Mouse (Mus musculus): ENCODE measurements around the gene Drg2. TPM values are rescaled to one million over a fixed set of nuclear protein-coding genes. Genes with fewer than 3 reads are reported as not detected.
A peak's percentile ranks its signal among the peaks of the same experiment; 100 is the strongest.
"Not testable (repeated sequence)": the region's sequence is repeated elsewhere in the genome, so short reads cannot be mapped to it uniquely, and the experiment has no call there.

The Drg2 gene
- 87.4 and 98.2 TPM in 2 replicates for total RNA-seq (2017)

- ATAC-seq (replicated peaks; ENCODE audit: low read depth, poor library complexity, severe bottlenecking), result peak; percentile 99
Measured at GRCm38 (mm10) chr11:60454080-60454744, at the start of gene Drg2. Drg2 (plus strand) TSS chr11:60454591.

GRCm38 (mm10) chr11:60406606-60407005, 47.8 kb upstream of the Drg2 start:
- ATAC-seq (replicated peaks; ENCODE audit: low read depth, poor library complexity, severe bottlenecking), result no peak

GRCm38 (mm10) chr11:60412173-60412572, 42.2 kb upstream of the Drg2 start:
- peak; percentile 29; the same call in 1 of the 2 replicates for ATAC-seq (replicated peaks; ENCODE audit: low read depth, poor library complexity, severe bottlenecking)

- ATAC-seq (replicated peaks; ENCODE audit: low read depth, poor library complexity, severe bottlenecking), result no peak
Measured at GRCm38 (mm10) chr11:60412921-60413320, 41.5 kb upstream of the Drg2 start.

GRCm38 (mm10) chr11:60416590-60416962, 37.8 kb upstream of the Drg2 start:
- peak; percentile 1; the same call in 1 of the 2 replicates for ATAC-seq (replicated peaks; ENCODE audit: low read depth, poor library complexity, severe bottlenecking)

- ATAC-seq (replicated peaks; ENCODE audit: low read depth, poor library complexity, severe bottlenecking), result peak; percentile 93
Measured at GRCm38 (mm10) chr11:60416963-60417716, 37.3 kb upstream of the Drg2 start, which contains the start of gene Gid4. Gid4 (plus strand) TSS chr11:60417145.

GRCm38 (mm10) chr11:60417717-60418472, 36.5 kb upstream of the Drg2 start, which contains the start of gene Atpaf2:
Atpaf2 (minus strand) TSS chr11:60418457.
- peak; percentile 3; the same call in 1 of the 2 replicates for ATAC-seq (replicated peaks; ENCODE audit: low read depth, poor library complexity, severe bottlenecking)

GRCm38 (mm10) chr11:60418473-60418803, 36.0 kb upstream of the Drg2 start:
- no peak for ATAC-seq (replicated peaks; ENCODE audit: low read depth, poor library complexity, severe bottlenecking)

- ATAC-seq (replicated peaks; ENCODE audit: low read depth, poor library complexity, severe bottlenecking), result no peak
Measured at GRCm38 (mm10) chr11:60422046-60422668, 32.2 kb upstream of the Drg2 start.

GRCm38 (mm10) chr11:60423006-60423405, 31.4 kb upstream of the Drg2 start:
- ATAC-seq (replicated peaks; ENCODE audit: low read depth, poor library complexity, severe bottlenecking), result no peak

GRCm38 (mm10) chr11:60426417-60426816, 28.0 kb upstream of the Drg2 start:
- no peak for ATAC-seq (replicated peaks; ENCODE audit: low read depth, poor library complexity, severe bottlenecking)

GRCm38 (mm10) chr11:60427628-60428027, 26.8 kb upstream of the Drg2 start:
- ATAC-seq (replicated peaks; ENCODE audit: low read depth, poor library complexity, severe bottlenecking), result no peak

GRCm38 (mm10) chr11:60433501-60433900, 20.9 kb upstream of the Drg2 start:
- ATAC-seq (replicated peaks; ENCODE audit: low read depth, poor library complexity, severe bottlenecking), result no peak

GRCm38 (mm10) chr11:60435133-60435532, 19.3 kb upstream of the Drg2 start:
- no peak for ATAC-seq (replicated peaks; ENCODE audit: low read depth, poor library complexity, severe bottlenecking)

- no peak; the same call in 1 of the 2 replicates for ATAC-seq (replicated peaks; ENCODE audit: low read depth, poor library complexity, severe bottlenecking)
Measured at GRCm38 (mm10) chr11:60436618-60437017, 17.8 kb upstream of the Drg2 start.

- ATAC-seq (replicated peaks; ENCODE audit: low read depth, poor library complexity, severe bottlenecking), result not testable (repeated sequence)
Measured at GRCm38 (mm10) chr11:60439621-60440020, 14.8 kb upstream of the Drg2 start.

- no peak for ATAC-seq (replicated peaks; ENCODE audit: low read depth, poor library complexity, severe bottlenecking)
Measured at GRCm38 (mm10) chr11:60440176-60440575, 14.2 kb upstream of the Drg2 start.

- no peak for ATAC-seq (replicated peaks; ENCODE audit: low read depth, poor library complexity, severe bottlenecking)
Measured at GRCm38 (mm10) chr11:60442896-60443295, 11.5 kb upstream of the Drg2 start.

GRCm38 (mm10) chr11:60444007-60444406, 10.4 kb upstream of the Drg2 start:
- no peak for ATAC-seq (replicated peaks; ENCODE audit: low read depth, poor library complexity, severe bottlenecking)

- peak; percentile 16; the same call in 1 of the 2 replicates for ATAC-seq (replicated peaks; ENCODE audit: low read depth, poor library complexity, severe bottlenecking)
Measured at GRCm38 (mm10) chr11:60454745-60455087, 325 bp downstream of the Drg2 start.
